Mouse (Mus musculus): ENCODE data around the gene Tcp11l1.

Tcp11l1 gene

GRCm38 (mm10) chr2:104711585-104712485 lies at the start of gene Tcp11l1:
Gene Tcp11l1, minus strand, starts transcription at chr2:104712169.
- peak; percentile 80 for DNase-seq (ENCODE audit: extremely low spot score)

- no peak for DNase-seq (ENCODE audit: extremely low spot score)
These were observed 38.6 kb upstream of the Tcp11l1 start for GRCm38 (mm10) chr2:104750611-104751010.

GRCm38 (mm10) chr2:104748652-104749183 lies 36.7 kb upstream of the Tcp11l1 start:
- DNase-seq (ENCODE audit: extremely low spot score) = no peak

GRCm38 (mm10) chr2:104746251-104746650 lies 34.3 kb upstream of the Tcp11l1 start:
- no peak for DNase-seq (ENCODE audit: extremely low spot score)

- no peak for DNase-seq (ENCODE audit: extremely low spot score)
These were observed 32.0 kb upstream of the Tcp11l1 start for GRCm38 (mm10) chr2:104743971-104744370.

GRCm38 (mm10) chr2:104743160-104743559 lies 31.2 kb upstream of the Tcp11l1 start:
- DNase-seq (ENCODE audit: extremely low spot score) = no peak

- DNase-seq (ENCODE audit: extremely low spot score) = peak; percentile 84
These were observed 30.7 kb upstream of the Tcp11l1 start, which contains the start of gene Depdc7 for GRCm38 (mm10) chr2:104742741-104743064. Gene Depdc7, minus strand, starts transcription at chr2:104742878.

- DNase-seq (ENCODE audit: extremely low spot score) = peak; percentile 15
These were observed 30.1 kb upstream of the Tcp11l1 start for GRCm38 (mm10) chr2:104741896-104742740.

GRCm38 (mm10) chr2:104741015-104741758 lies 29.2 kb upstream of the Tcp11l1 start:
- DNase-seq (ENCODE audit: extremely low spot score) = peak; percentile 15

GRCm38 (mm10) chr2:104740248-104740949 lies 28.4 kb upstream of the Tcp11l1 start:
- no peak for DNase-seq (ENCODE audit: extremely low spot score)

GRCm38 (mm10) chr2:104739691-104740090 lies 27.7 kb upstream of the Tcp11l1 start:
- DNase-seq (ENCODE audit: extremely low spot score) = no peak

- DNase-seq (ENCODE audit: extremely low spot score) = no peak
These were observed 24.3 kb upstream of the Tcp11l1 start for GRCm38 (mm10) chr2:104736241-104736640.

- no peak for DNase-seq (ENCODE audit: extremely low spot score)
These were observed 20.7 kb upstream of the Tcp11l1 start for GRCm38 (mm10) chr2:104732562-104733256.

GRCm38 (mm10) chr2:104732033-104732444 lies 20.1 kb upstream of the Tcp11l1 start:
- no peak for DNase-seq (ENCODE audit: extremely low spot score)

GRCm38 (mm10) chr2:104727369-104727768 lies 15.4 kb upstream of the Tcp11l1 start:
- DNase-seq (ENCODE audit: extremely low spot score) = no peak

GRCm38 (mm10) chr2:104722021-104722420 lies 10.1 kb upstream of the Tcp11l1 start:
- DNase-seq (ENCODE audit: extremely low spot score) = no peak

- no peak for DNase-seq (ENCODE audit: extremely low spot score)
These were observed 5.9 kb upstream of the Tcp11l1 start for GRCm38 (mm10) chr2:104717827-104718226.

- no peak for DNase-seq (ENCODE audit: extremely low spot score)
These were observed 5.3 kb upstream of the Tcp11l1 start for GRCm38 (mm10) chr2:104717231-104717735.

- no peak for DNase-seq (ENCODE audit: extremely low spot score)
These were observed 4.3 kb upstream of the Tcp11l1 start, which contains the start of gene Pin1rt1 for GRCm38 (mm10) chr2:104716279-104716678. Gene Pin1rt1, minus strand, starts transcription at chr2:104716379.

GRCm38 (mm10) chr2:104714254-104714691 lies 2.3 kb upstream of the Tcp11l1 start:
- peak; percentile 3 for DNase-seq (ENCODE audit: extremely low spot score)
